Mouse (Mus musculus): ENCODE results near the gene Zfp981.
"Not testable (repeated sequence)": the region's sequence is repeated elsewhere in the genome, so short reads cannot be mapped to it uniquely, and the experiment has no call there.

The Zfp981 gene

GRCm38 (mm10) chr4:146483571-146484280, 18.1 kb upstream of the Zfp981 start:
- POLR2A ChIA-PET, result interaction anchor here in 2 of 4 experiments (0.6 to 1.0 kb wide), 3 partner anchors 14 to 999 kb away, joined by 3 read pairs; no protein-coding TSS in a partner anchor
- CTCF ChIA-PET, result interaction anchor here in 3 of 4 experiments (0.6 to 1.3 kb wide), 4 partner anchors 641 to 998 kb away, joined by 3 to 22 read pairs (median 4); no protein-coding TSS in a partner anchor

- POLR2A ChIA-PET, result interaction anchor here in 2 of 4 experiments (0.6 to 1.0 kb wide), 2 partner anchors 13 to 999 kb away, joined by 3 read pairs; no protein-coding TSS in a partner anchor
- CTCF ChIA-PET, result interaction anchor here in 3 of 4 experiments (0.6 to 0.7 kb wide), 3 partner anchors 999 kb away, joined by 3 to 22 read pairs (median 6); no protein-coding TSS in a partner anchor
Measured at GRCm38 (mm10) chr4:146484676-146485075, 17.2 kb upstream of the Zfp981 start.

GRCm38 (mm10) chr4:146485183-146485939, 16.5 kb upstream of the Zfp981 start:
- POLR2A ChIA-PET, CTCF ChIA-PET: not testable (repeated sequence)

GRCm38 (mm10) chr4:146486753-146487152, 15.1 kb upstream of the Zfp981 start:
- CTCF ChIA-PET, result not testable (repeated sequence)
- POLR2A ChIA-PET, result interaction anchor here in 1 of 4 experiments (1.1 kb wide), 1 partner anchor 11 kb away, joined by 3 read pairs; no protein-coding TSS in a partner anchor

- POLR2A ChIA-PET, CTCF ChIA-PET: not testable (repeated sequence)
Measured at GRCm38 (mm10) chr4:146489196-146489595, 12.6 kb upstream of the Zfp981 start.

GRCm38 (mm10) chr4:146491993-146492392, 9.8 kb upstream of the Zfp981 start:
- POLR2A ChIA-PET, result interaction anchor here in 1 of 4 experiments (1.0 to 1.8 kb wide), 3 partner anchors 10 to 31 kb away, joined by 3 to 5 read pairs (median 4); no protein-coding TSS in a partner anchor
- CTCF ChIA-PET, result not testable (repeated sequence)

GRCm38 (mm10) chr4:146492439-146492838, 9.4 kb upstream of the Zfp981 start:
- ChIA-PET POLR2A (interaction anchor here in 1 of 4 experiments (1.0 to 1.8 kb wide), 4 partner anchors 9 to 30 kb away, joined by 3 to 5 read pairs (median 4); no protein-coding TSS in a partner anchor), CTCF (no interaction called here)

GRCm38 (mm10) chr4:146492851-146493250, 9.0 kb upstream of the Zfp981 start:
- POLR2A ChIA-PET, result interaction anchor here in 2 of 4 experiments (0.7 to 1.8 kb wide), 5 partner anchors 10 to 1301 kb away, joined by 3 to 5 read pairs (median 3); no protein-coding TSS in a partner anchor

GRCm38 (mm10) chr4:146493319-146493907, 8.4 kb upstream of the Zfp981 start:
- POLR2A ChIA-PET, result interaction anchor here in 2 of 4 experiments (0.7 to 1.8 kb wide), 6 partner anchors 10 to 1301 kb away, joined by 3 to 5 read pairs (median 3); no protein-coding TSS in a partner anchor

More at GRCm38 (mm10) chr4:146492851-146493250, 9.0 kb upstream of the Zfp981 start:
- CTCF ChIA-PET, result no interaction called here

GRCm38 (mm10) chr4:146494980-146495379, 6.8 kb upstream of the Zfp981 start:
- ChIA-PET CTCF (no interaction called here), POLR2A (interaction anchor here in 1 of 4 experiments (0.6 to 0.7 kb wide), 2 partner anchors 42 to 1101 kb away, joined by 3 read pairs; no protein-coding TSS in a partner anchor)

More at GRCm38 (mm10) chr4:146493319-146493907, 8.4 kb upstream of the Zfp981 start:
- CTCF ChIA-PET, result not testable (repeated sequence)

GRCm38 (mm10) chr4:146497695-146498275, 4.0 kb upstream of the Zfp981 start:
- CTCF ChIA-PET, result not testable (repeated sequence)
- POLR2A ChIA-PET, result interaction anchor here in 3 of 4 experiments (0.6 to 2.8 kb wide), 11 partner anchors 11 to 1045 kb away, joined by 3 to 8 read pairs (median 3); no protein-coding TSS in a partner anchor

- POLR2A ChIA-PET, CTCF ChIA-PET: not testable (repeated sequence)
Measured at GRCm38 (mm10) chr4:146509029-146509428, 7.2 kb downstream of the Zfp981 start.

- CTCF ChIA-PET, POLR2A ChIA-PET: not testable (repeated sequence)
Measured at GRCm38 (mm10) chr4:146511871-146512270, 10.0 kb downstream of the Zfp981 start.

- CTCF ChIA-PET, result interaction anchor here in 1 of 4 experiments (0.7 kb wide), 1 partner anchor 1402 kb away, joined by 3 read pairs; no protein-coding TSS in a partner anchor
- POLR2A ChIA-PET, result interaction anchor here in 3 of 4 experiments (0.9 to 1.6 kb wide), 4 partner anchors 14 to 720 kb away, joined by 3 to 6 read pairs (median 4); partner anchors contain the start of gene Zfp981 (in 2 of the 3)
Measured at GRCm38 (mm10) chr4:146516474-146516873, 14.6 kb downstream of the Zfp981 start.

GRCm38 (mm10) chr4:146517150-146517549, 15.3 kb downstream of the Zfp981 start:
- POLR2A ChIA-PET, result interaction anchor here in 2 of 4 experiments (0.9 to 1.6 kb wide), 2 partner anchors 14 to 15 kb away, joined by 3 read pairs; partner anchors contain the start of gene Zfp981 (in 1 of the 2)
- CTCF ChIA-PET, result not testable (repeated sequence)

- CTCF ChIA-PET, result no interaction called here
Measured at GRCm38 (mm10) chr4:146520723-146521122, 18.9 kb downstream of the Zfp981 start.

GRCm38 (mm10) chr4:146534574-146534973, 32.7 kb downstream of the Zfp981 start:
- ChIA-PET POLR2A (interaction anchor here in 1 of 4 experiments (1.3 kb wide), 1 partner anchor 11 kb away, joined by 4 read pairs; no protein-coding TSS in a partner anchor), CTCF (no interaction called here)

More at GRCm38 (mm10) chr4:146520723-146521122, 18.9 kb downstream of the Zfp981 start:
- POLR2A ChIA-PET, result interaction anchor here in 1 of 4 experiments (0.9 kb wide), 1 partner anchor 899 kb away, joined by 7 read pairs; no protein-coding TSS in a partner anchor

GRCm38 (mm10) chr4:146535883-146536282, 34.1 kb downstream of the Zfp981 start:
- ChIA-PET POLR2A (no interaction called here), CTCF (no interaction called here)

Measured in embryonic stem cell, embryonic (primary cell).